Mouse (Mus musculus): ENCODE results near the gene Gm10643.

Gm10643 gene

GRCm38 (mm10) chr8:84065037-84065436 is at the start of gene Gm10643:
Gene Gm10643, minus strand, starts transcription at chr8:84065137.
- DNase-seq (ENCODE audit: low spot score in 2 of 2): no peak

DNA sequence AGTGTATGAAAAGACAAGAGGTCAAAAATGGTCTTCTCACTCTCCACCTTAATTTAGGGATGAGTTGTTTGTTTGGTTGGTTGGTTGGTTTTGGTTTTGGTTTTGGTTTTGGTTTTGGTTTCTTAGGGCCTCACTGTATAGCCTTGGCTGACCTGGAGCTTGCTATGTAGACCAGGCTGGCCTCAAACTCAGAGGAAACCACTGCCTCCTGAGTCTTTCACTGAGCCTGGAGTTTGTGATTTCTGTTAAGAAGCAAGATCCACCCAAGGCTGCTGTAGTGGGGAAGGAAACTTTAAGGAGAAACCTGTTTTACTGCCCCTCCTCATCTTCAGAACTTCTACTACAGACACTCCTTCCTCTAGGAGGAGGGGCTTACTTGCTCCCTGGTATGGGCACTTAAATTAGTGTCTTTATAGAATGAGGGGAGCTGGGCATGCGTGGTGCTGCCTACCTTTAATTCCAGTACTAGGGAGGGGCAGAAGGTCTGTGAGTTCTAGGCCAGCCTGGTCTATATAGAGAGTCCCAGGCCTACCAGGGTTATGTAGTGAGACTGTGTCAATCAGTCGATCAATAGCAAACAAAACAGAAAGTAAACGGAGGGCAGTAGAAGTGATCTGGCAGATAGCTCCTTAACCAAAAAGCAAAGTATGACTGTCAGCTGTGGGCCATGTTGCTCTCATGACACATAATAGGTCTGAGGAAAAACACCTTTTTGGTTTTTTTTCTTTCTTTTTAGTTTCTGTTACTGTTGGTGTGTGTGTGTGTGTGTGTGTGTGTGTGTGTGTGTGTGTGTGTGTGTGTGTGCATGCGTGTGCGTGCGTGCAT is 41.5 kb upstream of the Gm10643 start:
- no peak for DNase-seq (ENCODE audit: low spot score in 2 of 2)

DNA sequence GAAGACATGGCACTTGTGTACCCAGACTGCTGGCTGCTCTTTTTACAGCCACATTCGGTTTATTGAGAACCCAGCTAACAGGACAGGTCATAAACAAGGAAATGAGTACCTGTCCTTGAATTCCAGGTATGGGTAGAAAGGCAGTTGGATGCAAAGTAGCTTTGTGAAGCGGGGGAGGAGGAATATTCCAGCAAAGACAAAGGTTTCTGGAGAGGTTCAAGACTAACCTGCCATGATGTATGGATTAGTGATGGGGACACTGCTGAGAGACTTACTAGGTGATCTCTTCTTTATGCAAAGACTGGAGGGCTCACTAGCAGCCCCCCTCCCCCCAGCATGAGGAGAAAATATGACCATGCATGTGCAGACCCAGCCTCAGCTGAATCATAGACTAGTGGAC is 40.7 kb upstream of the Gm10643 start:
- no peak for DNase-seq (ENCODE audit: low spot score in 2 of 2)

DNA sequence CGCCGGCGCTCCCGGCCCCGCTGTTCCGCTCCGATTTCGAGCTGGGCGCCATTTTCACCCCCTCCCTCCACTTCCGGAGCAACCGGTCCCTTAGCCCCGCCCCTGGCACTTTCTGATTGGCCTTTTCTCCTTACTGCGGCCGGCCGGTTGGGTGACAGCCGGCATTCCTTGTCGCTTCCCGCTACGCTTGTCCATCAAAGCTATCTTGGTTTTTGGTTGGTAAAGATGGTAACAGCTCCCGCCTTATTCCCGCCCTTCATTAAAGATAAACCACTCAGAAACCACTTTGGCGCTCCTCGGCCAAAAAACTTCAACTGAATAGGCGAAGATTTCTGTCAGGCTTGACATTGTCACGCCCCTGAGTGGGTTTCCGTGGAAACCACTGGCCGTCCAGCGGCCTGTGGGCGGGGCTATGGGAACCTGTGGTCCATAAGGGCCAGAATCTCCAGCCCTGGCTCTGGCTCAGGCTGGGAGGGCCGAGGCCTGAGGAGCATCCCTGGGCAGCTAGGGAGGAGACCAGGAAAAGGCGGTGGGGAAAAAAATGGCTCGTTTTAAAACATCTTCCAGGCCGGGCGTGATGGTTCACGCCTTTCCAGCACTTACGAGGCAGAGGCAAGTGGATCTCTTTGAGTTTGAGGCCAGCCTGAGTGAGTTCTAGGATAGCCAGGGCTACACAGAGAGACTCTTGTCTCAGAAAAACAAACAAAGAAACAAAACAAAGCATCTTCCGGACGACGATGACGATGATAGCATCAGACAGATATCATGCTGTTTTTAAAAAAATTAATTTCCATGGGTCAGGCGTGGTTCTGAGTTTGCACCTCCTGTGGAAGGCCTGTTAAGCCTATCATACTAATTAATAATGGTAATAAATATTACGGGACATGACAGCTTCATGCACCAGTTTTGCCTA is 40.0 kb upstream of the Gm10643 start, which contains the start of gene Dcaf15:
Gene Dcaf15 (minus strand): TSS at position 72 of the 913 bp plus-strand sequence.
- DNase-seq (ENCODE audit: low spot score in 2 of 2): peak; percentile 94 to 98

- peak; percentile 59 to 73 for DNase-seq (ENCODE audit: low spot score in 2 of 2)
These were observed 39.3 kb upstream of the Gm10643 start for GRCm38 (mm10) chr8:84104221-84104620.

DNA sequence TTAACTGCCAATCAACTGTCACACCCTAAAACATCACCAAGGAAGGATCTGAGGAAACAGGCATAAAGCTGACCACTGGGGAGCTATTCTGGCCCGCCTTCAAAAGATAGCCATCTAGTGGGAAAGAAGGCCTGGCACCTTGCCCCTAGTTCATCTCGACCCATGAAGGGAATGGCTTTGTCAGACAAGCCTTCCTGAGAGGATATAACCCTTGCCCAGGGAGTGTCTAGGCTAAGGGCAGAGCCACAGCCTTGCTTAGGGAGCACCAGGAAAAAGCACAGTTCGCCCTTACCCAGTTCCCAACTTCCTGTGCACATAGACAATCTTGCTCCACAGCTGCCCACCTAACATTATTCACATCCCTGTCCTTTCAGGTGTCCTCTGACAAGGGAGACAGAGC is 38.7 kb upstream of the Gm10643 start:
- no peak for DNase-seq (ENCODE audit: low spot score in 2 of 2)

DNA sequence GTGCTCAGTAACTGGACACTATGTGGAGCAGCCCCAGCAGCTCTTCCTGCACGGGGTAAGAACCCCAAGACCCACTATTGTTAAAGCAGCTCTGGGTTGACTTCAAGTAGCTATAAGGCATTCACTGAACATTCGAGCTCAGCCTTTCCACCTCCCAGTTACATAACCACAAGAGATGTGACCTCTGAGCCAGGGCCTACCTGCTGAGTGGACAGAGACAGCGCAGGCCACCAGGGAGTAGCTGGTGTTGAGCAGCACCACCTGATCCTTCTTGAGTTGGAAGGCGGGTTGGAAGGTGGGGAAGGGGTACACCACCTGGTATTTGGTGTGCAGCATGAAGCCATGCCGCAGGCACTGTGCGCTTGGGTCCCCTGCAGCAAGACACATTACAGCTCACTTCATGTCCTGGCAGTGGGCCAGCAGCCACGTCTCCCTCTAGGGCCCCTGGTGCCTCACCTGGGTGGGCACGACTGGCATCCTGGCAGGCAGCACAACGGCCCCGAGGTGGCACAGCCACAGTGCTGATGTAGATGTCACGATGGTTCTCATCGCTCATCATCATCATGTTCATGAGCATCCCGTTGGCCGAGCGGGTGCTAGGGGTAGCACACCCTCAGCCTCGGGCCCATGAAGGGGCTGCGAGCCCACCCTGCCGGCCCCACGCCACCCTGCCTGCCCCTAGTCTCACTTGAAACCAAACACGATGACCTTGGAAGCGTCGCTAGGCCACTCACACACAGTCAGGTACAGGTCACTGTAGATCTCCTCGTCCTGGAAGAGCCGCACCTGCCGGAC is 36.7 kb upstream of the Gm10643 start:
- no peak for DNase-seq (ENCODE audit: low spot score in 2 of 2)

- DNase-seq (ENCODE audit: low spot score in 2 of 2): no peak
These were observed 33.4 kb upstream of the Gm10643 start for GRCm38 (mm10) chr8:84098376-84098775.

DNA sequence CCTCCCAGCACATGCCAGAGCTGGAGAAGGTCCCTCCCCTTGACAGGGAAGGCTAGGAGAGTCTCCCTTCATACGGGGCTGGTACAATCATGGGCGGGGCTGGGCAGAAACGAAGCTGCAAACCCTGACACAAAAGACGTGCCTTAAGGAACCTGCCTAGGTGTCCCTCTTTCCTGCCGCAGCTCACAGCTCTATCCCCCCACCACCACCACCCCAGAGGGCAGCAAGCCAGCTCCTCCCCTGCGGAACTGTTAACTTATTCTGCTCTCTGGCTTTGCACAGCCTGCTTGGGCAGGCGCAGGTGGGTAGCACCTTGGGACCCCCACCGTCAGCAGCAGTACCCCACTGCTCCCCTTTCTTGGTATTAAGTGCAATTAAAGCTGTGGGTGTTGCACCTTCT is 31.1 kb upstream of the Gm10643 start:
- no peak for DNase-seq (ENCODE audit: low spot score in 2 of 2)

DNA sequence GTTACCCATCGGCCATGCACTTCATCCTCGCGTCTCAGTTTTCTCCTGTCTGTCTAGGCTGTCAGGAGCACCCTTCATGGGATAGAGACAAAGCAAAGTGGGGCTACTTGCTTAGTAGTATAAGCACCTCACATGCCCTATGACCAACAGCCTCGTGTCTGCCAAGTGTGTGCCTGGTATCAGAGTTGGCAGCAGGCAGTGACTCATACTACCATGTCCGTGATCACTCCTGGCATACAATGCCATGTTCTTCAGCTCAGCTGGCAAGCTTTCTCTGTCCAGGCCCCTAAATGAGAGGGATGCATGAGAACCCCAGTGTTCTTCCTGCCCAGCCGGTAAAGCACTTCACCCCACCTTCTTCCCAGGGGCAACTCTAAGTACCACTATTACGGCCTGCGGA is 25.6 kb upstream of the Gm10643 start:
- DNase-seq (ENCODE audit: low spot score in 2 of 2): no peak

GRCm38 (mm10) chr8:84089277-84089676 is 24.3 kb upstream of the Gm10643 start:
- no peak for DNase-seq (ENCODE audit: low spot score in 2 of 2)

DNA sequence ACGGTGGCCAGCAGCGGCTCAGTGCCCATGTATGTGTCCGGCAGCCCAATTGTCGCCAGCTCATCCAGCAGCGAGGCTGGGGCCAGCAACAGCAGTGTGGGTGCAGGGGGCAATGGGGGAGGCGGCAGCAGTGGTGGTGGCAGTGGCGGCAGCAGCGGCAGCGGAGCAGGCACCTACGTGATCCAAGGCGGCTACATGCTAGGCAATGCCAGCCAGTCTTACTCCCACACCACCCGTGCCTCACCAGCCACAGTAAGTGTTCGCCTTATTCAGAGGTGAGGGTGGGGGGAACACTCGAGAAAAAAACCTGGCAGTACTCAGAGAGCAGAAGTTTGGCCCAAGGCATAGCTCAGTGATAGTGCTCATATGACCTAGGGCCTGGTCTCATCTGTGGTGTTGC is 22.9 kb upstream of the Gm10643 start:
- no peak for DNase-seq (ENCODE audit: low spot score in 2 of 2)

GRCm38 (mm10) chr8:84087156-84087555 is 22.2 kb upstream of the Gm10643 start:
- no peak for DNase-seq (ENCODE audit: low spot score in 2 of 2)

DNA sequence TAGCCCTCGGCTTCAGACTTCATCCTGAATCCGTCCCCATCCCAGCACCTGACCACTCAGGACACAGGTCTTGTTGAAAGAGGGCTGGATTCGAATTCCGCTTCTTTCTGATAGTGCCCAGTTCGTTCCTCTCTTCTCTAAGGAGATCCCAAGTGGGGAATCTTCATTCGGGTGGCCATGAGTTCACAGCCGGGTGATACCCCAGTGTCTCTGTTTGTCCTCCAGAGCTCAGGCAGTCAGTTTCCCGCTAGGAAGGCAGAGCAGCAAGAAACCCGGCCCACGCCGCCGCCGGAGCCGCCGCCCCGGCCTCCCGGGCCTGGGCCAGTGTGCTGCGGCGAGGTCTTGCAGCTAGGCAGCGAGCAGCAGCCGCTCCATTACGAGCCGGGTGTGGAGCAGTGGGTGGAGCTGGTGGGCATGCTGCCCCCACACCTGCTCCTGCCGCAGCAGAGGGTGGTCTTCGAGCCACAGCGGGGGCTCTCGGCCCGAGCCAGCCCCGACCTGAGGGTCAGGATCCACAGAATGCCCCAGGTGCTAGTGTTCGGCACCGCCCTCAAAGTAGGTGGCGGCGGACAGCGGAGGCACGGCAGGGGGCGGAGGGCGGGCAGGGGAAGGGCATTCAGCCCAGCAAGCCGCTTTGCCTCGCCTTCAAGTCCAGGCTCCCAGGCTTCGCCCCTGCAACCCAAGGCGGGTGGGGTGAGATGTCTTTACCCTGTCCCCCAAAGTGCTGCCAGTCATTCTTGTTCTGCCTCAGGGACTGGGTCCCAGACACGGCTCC is 19.6 kb upstream of the Gm10643 start:
- no peak for DNase-seq (ENCODE audit: low spot score in 2 of 2)

- DNase-seq (ENCODE audit: low spot score in 2 of 2): no peak
These were observed 18.9 kb upstream of the Gm10643 start for GRCm38 (mm10) chr8:84083829-84084241.

GRCm38 (mm10) chr8:84079206-84079605 is 14.3 kb upstream of the Gm10643 start:
- no peak for DNase-seq (ENCODE audit: low spot score in 2 of 2)

- no peak for DNase-seq (ENCODE audit: low spot score in 2 of 2)
These were observed 11.9 kb upstream of the Gm10643 start for GRCm38 (mm10) chr8:84076849-84077248.

DNA sequence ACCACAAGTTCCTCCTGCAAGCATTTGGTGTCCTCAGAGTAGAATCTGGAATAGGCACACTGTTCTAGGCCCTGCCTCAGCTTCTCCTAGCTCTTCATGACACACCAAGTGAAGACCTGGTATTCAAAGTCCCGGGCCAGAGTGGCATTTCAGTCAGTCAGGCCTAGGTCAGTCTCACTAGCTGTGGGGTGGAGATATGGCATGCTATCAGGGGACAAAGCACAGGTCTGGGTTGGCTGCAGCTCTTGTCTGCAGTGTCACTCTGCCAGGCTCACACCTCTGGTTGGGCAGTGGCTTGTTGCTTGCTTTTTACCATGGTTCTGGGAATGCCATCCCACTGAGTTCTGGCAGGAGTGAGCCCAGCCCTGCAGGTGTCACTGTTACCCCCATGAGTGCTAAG is 11.5 kb upstream of the Gm10643 start:
- DNase-seq (ENCODE audit: low spot score in 2 of 2): no peak

GRCm38 (mm10) chr8:84073230-84073976 is 8.5 kb upstream of the Gm10643 start:
- no peak for DNase-seq (ENCODE audit: low spot score in 2 of 2)

DNA sequence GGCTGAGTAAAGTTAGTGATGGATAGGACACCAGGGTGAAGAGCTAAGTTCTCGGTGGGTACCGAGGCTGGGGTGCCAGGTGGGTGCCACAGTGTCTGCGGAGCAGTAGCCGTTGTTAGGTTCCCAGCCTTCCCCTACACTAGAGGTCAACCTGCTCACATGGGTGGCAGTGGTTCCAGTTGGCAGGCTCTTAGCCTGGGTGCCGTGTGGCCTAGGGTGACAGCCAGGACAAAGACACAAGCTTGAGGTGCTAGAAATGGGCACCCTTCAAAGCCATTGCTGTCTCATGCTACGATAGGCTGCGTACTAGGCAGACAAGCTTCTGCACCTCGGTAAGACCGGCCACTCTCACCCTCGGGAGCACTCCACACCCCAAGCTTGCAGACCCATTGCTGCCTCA is 7.4 kb upstream of the Gm10643 start:
- DNase-seq (ENCODE audit: low spot score in 2 of 2): no peak

Data from cerebellum, postnatal 4 days (tissue).